11 mouse cellular contexts compared by ENCODE assay signal in the genomic region with DNA sequence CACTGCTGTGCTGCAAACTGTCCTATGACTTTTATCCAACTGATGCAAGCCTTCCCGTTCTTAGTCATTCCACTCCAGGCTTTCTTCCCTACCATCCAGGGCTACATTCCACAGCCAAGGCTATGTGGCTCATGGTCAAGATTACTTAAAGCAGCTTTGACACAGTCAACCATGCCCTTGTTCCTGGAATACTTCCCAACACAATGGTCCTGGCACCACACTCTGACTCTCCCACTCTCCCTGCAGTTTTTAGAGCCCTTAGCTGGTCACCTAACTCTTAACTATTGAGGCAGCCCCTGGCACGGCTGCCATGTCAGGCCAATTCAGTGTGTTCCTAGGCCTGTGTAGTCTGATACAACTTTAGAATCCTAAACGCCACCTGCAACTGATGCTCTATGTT. TPM values are rescaled to one million over a fixed set of nuclear protein-coding genes. Genes with fewer than 3 reads are reported as not detected.
DNase-seq lines count a peak whose midpoint lies in the region; ATAC-seq and TF ChIP-seq lines count a peak whose summit lies in the region.
"Had no signal": no experiment of that assay in that cellular context is flagged by ENCODE, and none has a peak within 500 bp of the region (broad histone marks: within the 10 kb centered on the region; RNA-seq: fewer than 3 reads in every experiment).

No protein-coding gene starts in this region.

- no peak overlapping the region for H3K27ac ChIP-seq in lung, embryonic 14.5 days (ENCODE audit: low read depth)
- H3K27ac ChIP-seq: liver, embryonic 15.5 days had no signal

- no peaks in the 10 kb centered on the region for H3K36me3 ChIP-seq in lung, embryonic 14.5 days (ENCODE audit: insufficient read depth)
- H3K36me3 ChIP-seq: liver, embryonic 15.5 days had no signal

- H3K9ac ChIP-seq in lung, embryonic 14.5 days = no peak overlapping the region
- H3K9ac ChIP-seq: liver, embryonic 15.5 days had no signal

- WGBS in lung, embryonic 14.5 days = 75% methylated on average over 3 of the region's 3 CpGs

- intact Hi-C loops in heart, postnatal 36 days (cut with DNase I) = no loop called here

- ATAC-seq in lung, embryonic 14.5 days (ENCODE audit: insufficient read depth) = peak; percentile 35; the same call in 1 of the 2 replicates
- no peak for ATAC-seq in erythroid progenitor cell, adult 5-6 weeks (replicated peaks; ENCODE audit: low FRiP score, poor library complexity, severe bottlenecking)

- no peaks in the 10 kb centered on the region for H3K27me3 ChIP-seq in lung, embryonic 14.5 days (ENCODE audit: insufficient read depth, low read length)
- H3K27me3 ChIP-seq: liver, embryonic 15.5 days had no signal

- no peak overlapping the region for H3K4me2 ChIP-seq in lung, embryonic 14.5 days
- H3K4me2 ChIP-seq: liver, embryonic 15.5 days had no signal

- no peaks in the 10 kb centered on the region for H3K9me3 ChIP-seq in lung, embryonic 14.5 days (ENCODE audit: low read depth, low read length)
- H3K9me3 ChIP-seq: liver, embryonic 15.5 days had no signal

- no peak overlapping the region for H3K4me3 ChIP-seq in lung, embryonic 14.5 days (ENCODE audit: low read depth, low read length)
- H3K4me3 ChIP-seq: liver, embryonic 15.5 days had no signal

- no peaks in the 10 kb centered on the region for H3K4me1 ChIP-seq in lung, embryonic 14.5 days (ENCODE audit: insufficient read depth)
- H3K4me1 ChIP-seq: liver, embryonic 15.5 days had no signal

- peak; percentile 69 to 74 for DNase-seq in cerebellum, postnatal 10 days
- no peak for DNase-seq in cerebellum, postnatal 36 days
- DNase-seq in lung, embryonic 14.5 days = peak; percentile 41
- no peak for DNase-seq in lung, postnatal 25 days (ENCODE audit: low spot score)
- peak; percentile 21 to 24 for DNase-seq in heart, postnatal 36 days
- peak; percentile 50 for DNase-seq in ovary, adult 18-20 months (ENCODE audit: low spot score)
- DNase-seq in layer of hippocampus, adult 9-11 months = no peak

- no peak for TF ChIP-seq CTCF in lung, embryonic 14.5 days (IDR thresholded peaks at IDR 0.05; ENCODE audit: low read depth)

RNA-seq across cellular contexts. Expression of a gene that starts 28.1 kb away (rescaled TPM):
- not detected in 2 replicates for polyA plus RNA-seq in lung, embryonic 14.5 days (2014; fragmentation: Nextera tagmentation; extraction: Ambion mirVana)
- total RNA-seq in heart, postnatal 36 days (2021) = not detected
- total RNA-seq in erythroid progenitor cell, adult 5-6 weeks (2015; ENCODE audit: low replicate concordance) = not detected in 2 replicates
- total RNA-seq in erythroid progenitor cell, adult 5-6 weeks (2017; ENCODE audit: low replicate concordance) = not detected in 2 replicates
- total RNA-seq: granulocyte monocyte progenitor cell, adult 5-6 weeks; neutrophil, adult 5-6 weeks had no signal
- polyA plus RNA-seq: liver, embryonic 15.5 days had no signal

Comparison
In these comparisons a context has a peak if more than half of its experiments do, and no peak if none do; other contexts are left out.
1. DNase-seq: peak in cerebellum, postnatal 10 days (2 of 2), lung, embryonic 14.5 days (single experiment), heart, postnatal 36 days (2 of 2) and ovary, adult 18-20 months (single experiment); none in cerebellum, postnatal 36 days (0 of 2), lung, postnatal 25 days (single experiment) and layer of hippocampus, adult 9-11 months (single experiment).